Mouse (Mus musculus): ENCODE measurements around the gene St6galnac4.

Gene St6galnac4

GRCm38 (mm10) chr2:32601417-32602065, 14.6 kb downstream of the St6galnac4 start:
- DNase-seq (ENCODE audit: low spot score in 2 of 2): no peak

- DNase-seq (ENCODE audit: low spot score in 2 of 2): peak; percentile 78 to 85
Measured at GRCm38 (mm10) chr2:32602600-32603054, 15.7 kb downstream of the St6galnac4 start.

GRCm38 (mm10) chr2:32604631-32605030, 17.7 kb downstream of the St6galnac4 start:
- no peak for DNase-seq (ENCODE audit: low spot score in 2 of 2)

- peak; percentile 78 to 81 for DNase-seq (ENCODE audit: low spot score in 2 of 2)
Measured at GRCm38 (mm10) chr2:32606161-32607142, 19.6 kb downstream of the St6galnac4 start.

- DNase-seq (ENCODE audit: low spot score in 2 of 2): no peak
Measured at GRCm38 (mm10) chr2:32607262-32607947, 20.5 kb downstream of the St6galnac4 start.

GRCm38 (mm10) chr2:32608141-32608777, 21.4 kb downstream of the St6galnac4 start:
- no peak for DNase-seq (ENCODE audit: low spot score in 2 of 2)

GRCm38 (mm10) chr2:32608778-32609435, 22.0 kb downstream of the St6galnac4 start:
- no peak for DNase-seq (ENCODE audit: low spot score in 2 of 2)

GRCm38 (mm10) chr2:32610610-32611229, 23.8 kb downstream of the St6galnac4 start:
- no peak for DNase-seq (ENCODE audit: low spot score in 2 of 2)

- no peak for DNase-seq (ENCODE audit: low spot score in 2 of 2)
Measured at GRCm38 (mm10) chr2:32612274-32612673, 25.4 kb downstream of the St6galnac4 start.

- no peak for DNase-seq (ENCODE audit: low spot score in 2 of 2)
Measured at GRCm38 (mm10) chr2:32617109-32617508, 30.2 kb downstream of the St6galnac4 start.

- DNase-seq (ENCODE audit: low spot score in 2 of 2): no peak
Measured at GRCm38 (mm10) chr2:32617601-32618000, 30.7 kb downstream of the St6galnac4 start.

- no peak for DNase-seq (ENCODE audit: low spot score in 2 of 2)
Measured at GRCm38 (mm10) chr2:32618051-32618450, 31.2 kb downstream of the St6galnac4 start.

GRCm38 (mm10) chr2:32620682-32621516, 34.0 kb downstream of the St6galnac4 start:
- no peak for DNase-seq (ENCODE audit: low spot score in 2 of 2)

- no peak for DNase-seq (ENCODE audit: low spot score in 2 of 2)
Measured at GRCm38 (mm10) chr2:32621517-32621859, 34.6 kb downstream of the St6galnac4 start, which contains the start of gene Ak1. Gene Ak1, plus strand, starts transcription at chr2:32621758.

GRCm38 (mm10) chr2:32624111-32624748, 37.3 kb downstream of the St6galnac4 start:
- no peak for DNase-seq (ENCODE audit: low spot score in 2 of 2)

- DNase-seq (ENCODE audit: low spot score in 2 of 2): peak; percentile 83 to 86
Measured at GRCm38 (mm10) chr2:32625212-32625872, 38.4 kb downstream of the St6galnac4 start.

- DNase-seq (ENCODE audit: low spot score in 2 of 2): no peak
Measured at GRCm38 (mm10) chr2:32625873-32626694, 39.2 kb downstream of the St6galnac4 start.
